Mouse (Mus musculus) kidney, adult 2 months (tissue): Measurements from ENCODE around the gene Cog8. TPM values are rescaled to one million over a fixed set of nuclear protein-coding genes. Genes with fewer than 3 reads are reported as not detected.
A peak's percentile ranks its signal among the peaks of the same experiment; 100 is the strongest.

Experiments
- DNase-seq: peaks from one replicate; pipeline ENCODE4 v3.0.0; 2021
- H3K27ac ChIP-seq: fragments of 200-500 bp; 2 replicates; pipeline ENCODE4 v1.5.1; 2012; ENCODE audit warnings: low read depth, low read length, control low read depth, inconsistent platforms; ENCODE audit not compliant: insufficient read depth
- H3K27me3 ChIP-seq: fragments of 200-500 bp; replicated peaks from 2 replicates; pipeline ENCODE4 v1.6.1; 2012; ENCODE audit warnings: mild to moderate bottlenecking, moderate library complexity, low read length, inconsistent platforms; ENCODE audit not compliant: control insufficient read depth, insufficient read depth
- H3K36me3 ChIP-seq: fragments of 200-500 bp; 2 replicates; pipeline ENCODE4 v1.6.1; 2012; ENCODE audit warnings: mild to moderate bottlenecking, moderate library complexity, low read length, inconsistent platforms; ENCODE audit not compliant: control insufficient read depth, insufficient read depth
- H3K4me1 ChIP-seq: fragments of 200-500 bp; 2 replicates; pipeline ENCODE4 v1.6.1; 2011; ENCODE audit warnings: low read length; ENCODE audit not compliant: control insufficient read depth, insufficient read depth
- H3K4me3 ChIP-seq: fragments of 200-500 bp; 2 replicates; pipeline ENCODE4 v1.5.1; 2011; ENCODE audit warnings: mild to moderate bottlenecking, low read depth, low read length, control low read depth; ENCODE audit not compliant: insufficient read depth
- CTCF ChIP-seq: fragments of 200-500 bp; conservative IDR thresholded peaks from 2 replicates; pipeline ENCODE4 v1.5.1; 2011; ENCODE audit warnings: low read depth, mild to moderate bottlenecking, control low read depth, low read length, moderate library complexity, mixed read lengths; ENCODE audit not compliant: insufficient read depth, insufficient read length
- POLR2A ChIP-seq: fragments of 200-500 bp; IDR thresholded peaks from one replicate; pipeline ENCODE4 v1.6.1; 2011; ENCODE audit warnings: low read depth, low read length, control low read depth
- WGBS: fragments of 180-500 bp; shearing (Covaris S2); methylation state at CpG from one replicate; pipeline ENCODE4 v1.1.7; 2018; 5-methylcytosine and 5-hydroxymethylcytosine counted together
- polyA plus RNA-seq: library from polyadenylated mRNA; depleted of rRNA; stranded (reverse); fragments of >200 nt; gene quantifications from 2 replicates; pipeline ENCODE4 v1.2.3, GENCODE M21; 2012

The Cog8 gene
- polyA plus RNA-seq, 1 experiment, result 29.4 TPM

DNA sequence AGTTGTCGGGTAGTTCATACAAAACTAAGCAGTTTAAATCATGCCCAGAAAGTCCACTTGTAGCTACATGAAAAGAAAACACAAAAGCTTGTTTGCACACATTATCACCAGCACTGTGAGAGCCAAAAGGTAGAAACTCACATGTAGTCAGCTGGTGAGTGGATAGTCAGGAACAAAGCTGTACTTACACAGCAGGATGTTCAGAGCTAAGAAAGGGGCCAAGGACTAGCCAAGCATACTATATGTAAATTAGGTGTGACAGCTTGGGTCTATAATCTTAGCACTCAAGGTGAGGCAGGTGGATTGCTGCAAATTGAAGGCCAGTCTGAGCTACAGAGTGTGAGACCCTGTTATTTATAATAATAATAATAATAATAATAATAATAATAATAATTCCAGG is 6.1 kb upstream of the Cog8 start:
- Histone ChIP-seq H3K27ac (no peak overlapping the region), H3K27me3 (no peaks in the 10 kb centered on the region), H3K4me1 (peaks cover 6% of the 10 kb centered on the region; the same call in 1 of the 2 replicates), H3K36me3 (no peaks in the 10 kb centered on the region), H3K4me3 (no peak overlapping the region)
- TF ChIP-seq CTCF, result no peak
- no peak for TF ChIP-seq POLR2A
- no peak for DNase-seq
- WGBS, result 91% methylated on average over 1 of the region's 1 CpGs

DNA sequence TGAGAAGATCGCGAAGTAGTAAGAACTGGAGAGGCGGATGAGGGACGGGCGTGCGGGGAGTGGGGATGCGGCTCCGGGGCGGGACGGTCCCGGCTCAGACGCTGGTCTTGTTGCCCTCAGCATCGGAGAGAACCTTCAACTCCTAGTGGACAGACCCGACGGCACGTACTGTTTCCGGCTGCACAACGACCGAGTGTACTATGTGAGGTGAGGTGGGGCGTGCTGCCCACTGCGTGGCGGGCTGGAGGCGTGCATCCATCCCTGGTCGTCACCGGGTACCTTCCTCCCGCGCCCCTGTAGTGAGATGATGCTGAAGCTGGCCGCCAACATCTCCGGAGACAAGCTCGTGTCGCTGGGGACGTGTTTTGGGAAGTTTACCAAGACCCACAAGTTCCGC is 482 bp upstream of the Cog8 start:
- Histone ChIP-seq H3K27ac (no peak overlapping the region), H3K27me3 (no peaks in the 10 kb centered on the region), H3K4me3 (peak overlapping the region; percentile 89), H3K36me3 (no peaks in the 10 kb centered on the region), H3K4me1 (peaks cover 3% of the 10 kb centered on the region; the same call in 1 of the 2 replicates)
- TF ChIP-seq CTCF, result no peak
- TF ChIP-seq POLR2A, result no peak
- DNase-seq, result no peak
- under 1% methylated on average over 33 of the region's 33 CpGs for WGBS

DNA sequence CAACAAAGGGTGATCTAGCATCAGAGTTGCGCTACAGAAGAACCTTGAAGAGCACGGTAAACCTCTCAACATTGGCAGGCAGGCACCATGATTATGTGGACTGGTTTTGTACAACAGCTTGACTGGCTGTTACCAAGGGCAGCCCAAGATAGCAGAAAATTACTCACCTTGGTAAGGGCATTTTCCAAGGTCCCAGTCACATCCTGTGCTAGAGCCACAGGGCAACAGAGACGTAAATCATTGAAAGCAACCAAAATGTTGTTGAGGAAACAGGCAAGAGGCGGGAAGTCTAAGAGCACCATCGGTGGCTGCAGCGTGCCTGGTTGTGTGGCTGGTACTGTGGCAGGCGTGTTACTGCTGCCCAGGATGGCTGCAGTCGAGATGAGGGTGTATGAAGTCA is 4.4 kb downstream of the Cog8 start:
- H3K27ac ChIP-seq, result no peak overlapping the region
- TF ChIP-seq POLR2A, result no peak
- no peak for TF ChIP-seq CTCF
- H3K36me3 ChIP-seq, result no peaks in the 10 kb centered on the region; the same call in 1 of the 2 replicates
- H3K4me3 ChIP-seq, result no peak overlapping the region
- WGBS, result 94% methylated on average over 8 of the region's 8 CpGs
- H3K27me3 ChIP-seq, result no peaks in the 10 kb centered on the region
- peaks cover 5% of the 10 kb centered on the region; the same call in 1 of the 2 replicates for H3K4me1 ChIP-seq
- no peak for DNase-seq

DNA sequence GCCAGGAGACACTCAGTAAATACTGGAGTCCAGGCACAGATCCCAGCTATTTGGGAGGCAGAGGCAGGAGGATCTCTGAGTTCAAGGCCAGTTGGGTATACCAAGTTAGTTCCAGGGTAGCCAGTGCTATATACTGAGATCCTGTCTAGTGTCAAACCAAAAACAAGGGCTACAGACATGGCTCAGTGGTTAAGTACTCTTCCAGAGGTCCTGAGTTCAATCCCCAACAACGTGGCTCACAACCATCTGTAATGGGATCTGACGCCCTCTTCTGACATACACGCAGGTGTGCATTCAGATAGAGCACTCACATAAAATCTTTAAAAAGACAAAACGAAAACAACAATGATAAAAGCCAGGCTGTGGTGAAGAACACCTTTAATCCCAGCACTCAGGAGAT is 7.0 kb downstream of the Cog8 start:
- no peaks in the 10 kb centered on the region for H3K27me3 ChIP-seq
- H3K4me1 ChIP-seq, result peaks cover 5% of the 10 kb centered on the region; the same call in 1 of the 2 replicates
- H3K36me3 ChIP-seq, result peaks cover 3% of the 10 kb centered on the region; the same call in 1 of the 2 replicates
- WGBS, result 89% methylated on average over 4 of the region's 4 CpGs
- no peak overlapping the region for H3K4me3 ChIP-seq
- H3K27ac ChIP-seq, result no peak overlapping the region
- no peak for DNase-seq
- TF ChIP-seq CTCF (no peak), POLR2A (no peak)

DNA sequence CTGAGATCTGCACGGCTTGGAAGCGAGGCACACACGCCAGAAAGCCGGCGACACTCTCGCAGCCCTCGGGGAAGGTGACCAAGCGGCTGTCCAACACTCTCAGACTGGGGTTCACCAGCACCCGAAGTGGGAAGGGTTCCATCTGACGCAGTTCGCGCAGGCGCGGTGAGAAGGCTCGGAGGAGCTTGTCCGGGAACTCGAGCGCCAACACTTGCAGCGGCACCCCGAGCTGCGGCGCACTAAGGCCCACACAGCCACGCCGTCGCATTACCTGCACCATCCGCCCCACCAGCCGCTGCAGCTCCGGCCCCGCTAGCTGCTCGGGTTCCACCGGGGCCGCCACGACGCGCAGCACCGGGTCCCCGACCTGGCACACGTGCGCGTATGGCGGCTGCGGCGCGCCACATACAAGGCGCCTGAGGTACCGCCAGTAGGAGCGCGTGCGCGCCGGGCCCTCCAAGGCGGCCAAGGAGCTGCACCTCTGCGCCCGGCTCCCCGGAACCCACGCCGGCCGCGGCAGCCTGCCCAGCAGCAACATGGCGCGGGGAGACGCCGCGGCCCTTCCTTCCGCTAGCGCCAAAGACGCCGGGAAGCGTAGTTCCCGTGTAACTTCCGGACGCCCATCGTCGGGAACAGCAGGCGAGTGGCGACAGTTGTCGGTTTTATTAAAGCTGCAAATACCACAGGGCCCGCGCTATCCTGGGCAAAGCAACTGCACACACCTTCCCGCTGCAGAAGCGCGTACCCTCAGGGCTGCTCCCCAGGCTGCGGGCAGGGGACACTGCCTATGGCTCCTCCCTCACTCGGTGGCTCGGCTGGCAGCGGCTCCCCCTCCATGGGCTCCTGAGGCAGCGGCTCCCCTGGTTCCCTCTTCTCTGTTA is 8.2 kb downstream of the Cog8 start, which contains the start of gene Pdf:
TSS of gene Pdf (minus strand) at position 554 of the 881 bp plus-strand sequence.
- Histone ChIP-seq H3K27me3 (no peaks in the 10 kb centered on the region), H3K4me3 (peak within 1 kb of the TSS; percentile 74), H3K27ac (peak within 1 kb of the TSS; percentile 66), H3K4me1 (peaks cover 5% of the 10 kb centered on the region; the same call in 1 of the 2 replicates), H3K36me3 (peaks cover 7% of the 10 kb centered on the region)
- no peak for TF ChIP-seq CTCF
- peak; percentile 47 for TF ChIP-seq POLR2A
- peak; percentile 86 for DNase-seq
- WGBS, result under 1% methylated on average over 87 of the region's 87 CpGs

DNA sequence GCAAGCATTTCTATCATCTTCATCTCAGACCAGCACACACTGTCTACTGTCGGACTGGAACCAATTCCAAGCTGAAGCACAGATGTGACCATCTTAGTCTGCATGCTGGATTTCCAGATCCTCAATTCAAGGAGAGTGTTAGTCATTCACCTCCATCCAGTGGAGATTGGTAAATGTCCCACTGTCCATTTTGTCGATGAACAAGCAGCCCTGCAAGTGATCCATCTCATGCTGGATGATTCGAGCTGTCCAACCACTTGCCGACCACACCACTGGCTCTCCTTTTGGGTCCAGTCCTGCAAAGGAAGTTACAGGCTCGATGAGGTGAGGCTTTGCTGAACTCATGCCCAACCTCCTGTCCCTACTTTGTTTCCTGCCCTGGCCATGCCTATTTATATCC is 9.5 kb downstream of the Cog8 start:
- peak; percentile 22 for DNase-seq
- TF ChIP-seq CTCF (no peak), POLR2A (no peak)
- Histone ChIP-seq H3K36me3 (peaks cover 7% of the 10 kb centered on the region), H3K27me3 (no peaks in the 10 kb centered on the region), H3K4me1 (peaks cover 5% of the 10 kb centered on the region; the same call in 1 of the 2 replicates), H3K27ac (no peak overlapping the region), H3K4me3 (no peak overlapping the region)
- WGBS, result 59% methylated on average over 5 of the region's 5 CpGs

DNA sequence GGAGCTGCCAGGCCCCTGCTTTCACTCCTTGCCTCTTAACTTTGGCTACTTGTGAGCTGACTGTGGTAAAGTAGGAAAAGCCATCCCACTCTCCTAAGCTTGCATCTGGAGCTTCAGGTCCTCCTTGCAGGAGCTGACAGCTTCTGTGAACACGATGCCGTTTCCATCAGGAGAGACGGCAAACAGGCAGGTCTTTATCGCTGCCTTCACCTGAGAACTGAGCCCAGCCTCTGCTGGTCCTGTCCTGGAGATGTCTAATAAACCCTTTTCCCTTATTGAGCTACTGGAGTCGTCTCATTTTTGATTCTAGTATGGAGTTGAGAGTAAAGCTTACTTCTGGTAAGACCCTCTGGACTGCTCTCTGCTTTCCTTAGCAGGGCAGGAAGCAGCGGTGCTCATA is 11.0 kb downstream of the Cog8 start:
- Histone ChIP-seq H3K27ac (no peak overlapping the region), H3K4me1 (peaks cover 5% of the 10 kb centered on the region; the same call in 1 of the 2 replicates), H3K4me3 (no peak overlapping the region), H3K36me3 (peaks cover 7% of the 10 kb centered on the region), H3K27me3 (no peaks in the 10 kb centered on the region)
- WGBS, result 88% methylated on average over 6 of the region's 6 CpGs
- no peak for DNase-seq
- TF ChIP-seq POLR2A (no peak), CTCF (no peak)
